Mouse (Mus musculus) CD8-positive naive resting alpha-beta T cell, adult 2 months (primary cell): Measurements from ENCODE around the gene Rgcc.

Experiments
- DNase-seq, 2 experiments: peaks; one replicate each; pipeline ENCODE4 v3.0.0; 2022; ENCODE audit warnings: low read depth in 2 of 2, low spot score in 2 of 2

Gene Rgcc

DNA sequence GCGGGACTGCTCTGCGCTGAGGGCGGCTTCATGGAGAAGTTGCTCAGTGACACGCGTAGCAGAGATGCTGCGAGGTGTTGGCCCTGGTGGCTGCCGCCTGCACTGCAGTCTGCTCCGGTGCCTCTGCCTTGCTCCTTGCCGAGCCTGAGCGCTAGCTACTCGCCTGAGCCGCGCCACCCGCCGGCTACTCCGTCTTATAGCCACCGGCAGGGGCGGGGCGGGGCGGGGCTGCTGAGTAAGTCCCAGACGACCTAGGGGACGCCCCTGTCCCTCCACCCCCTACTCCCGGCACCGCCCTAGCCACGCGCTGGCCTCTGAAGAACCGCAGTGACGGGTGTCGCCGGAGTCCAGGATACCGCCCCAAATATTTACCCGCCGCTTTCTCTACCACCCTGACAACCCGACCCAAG is at the start of gene Rgcc:
Gene Rgcc (minus strand): TSS at position 180 of the 410 bp plus-strand sequence.
- DNase-seq, result peak; percentile 99 to 100

DNA sequence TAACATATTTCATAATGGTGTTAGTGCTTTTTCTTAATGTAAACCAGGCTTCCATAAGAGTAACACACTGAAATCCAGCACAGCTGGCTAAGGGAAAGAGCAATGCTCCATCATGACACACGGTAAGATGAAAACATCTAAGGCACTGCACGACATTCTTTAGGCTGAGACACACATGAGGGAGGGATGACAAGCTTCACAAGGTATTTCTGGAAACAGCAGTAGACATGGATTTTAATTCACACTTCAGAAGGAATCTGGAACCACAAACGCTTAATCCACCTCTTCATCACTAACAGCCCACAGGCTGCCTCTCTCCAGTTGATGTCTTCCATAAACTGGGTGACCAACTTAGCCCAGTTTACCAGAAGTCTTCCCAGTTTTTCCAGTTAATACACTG is 44.9 kb upstream of the Rgcc start:
- DNase-seq, result no peak

DNA sequence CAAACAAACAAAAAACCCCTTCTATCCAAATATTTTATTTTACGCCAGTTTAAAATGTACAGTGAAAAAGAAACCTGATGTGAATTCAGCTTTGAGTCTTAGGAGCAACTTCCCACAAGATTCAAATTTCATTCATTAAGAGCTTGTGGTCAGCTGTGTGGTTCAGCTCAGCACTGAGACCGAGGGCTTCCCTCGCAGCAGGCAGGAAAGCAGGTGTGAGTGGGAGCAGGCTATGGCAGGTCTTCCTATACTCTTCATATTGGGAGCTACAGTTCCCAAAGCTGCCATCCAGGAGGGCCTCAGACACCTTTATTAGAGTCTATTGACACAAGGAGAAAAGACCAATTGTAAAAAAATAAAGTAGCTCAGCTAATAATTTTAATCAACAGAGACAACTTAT is 34.2 kb upstream of the Rgcc start:
- no peak for DNase-seq

DNA sequence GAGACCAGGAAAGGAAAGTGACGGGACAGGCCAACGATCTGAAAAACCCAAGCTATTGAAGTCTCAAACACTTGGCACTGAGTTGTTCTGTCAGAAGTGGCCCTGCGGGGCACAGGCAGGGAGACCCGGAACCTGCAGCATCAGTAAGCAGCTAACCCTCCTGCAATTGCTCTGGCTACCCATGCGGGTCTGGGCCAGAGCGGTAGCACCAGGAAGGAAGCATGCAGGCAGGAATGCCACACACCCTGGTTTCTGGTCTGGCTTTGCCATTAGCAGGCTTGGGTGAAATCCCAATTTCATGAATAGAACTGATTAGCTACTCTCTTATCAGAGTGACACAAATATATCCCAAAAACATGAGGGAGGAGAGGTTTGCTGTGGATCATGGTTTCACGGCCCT is 30.5 kb upstream of the Rgcc start:
- no peak for DNase-seq

DNA sequence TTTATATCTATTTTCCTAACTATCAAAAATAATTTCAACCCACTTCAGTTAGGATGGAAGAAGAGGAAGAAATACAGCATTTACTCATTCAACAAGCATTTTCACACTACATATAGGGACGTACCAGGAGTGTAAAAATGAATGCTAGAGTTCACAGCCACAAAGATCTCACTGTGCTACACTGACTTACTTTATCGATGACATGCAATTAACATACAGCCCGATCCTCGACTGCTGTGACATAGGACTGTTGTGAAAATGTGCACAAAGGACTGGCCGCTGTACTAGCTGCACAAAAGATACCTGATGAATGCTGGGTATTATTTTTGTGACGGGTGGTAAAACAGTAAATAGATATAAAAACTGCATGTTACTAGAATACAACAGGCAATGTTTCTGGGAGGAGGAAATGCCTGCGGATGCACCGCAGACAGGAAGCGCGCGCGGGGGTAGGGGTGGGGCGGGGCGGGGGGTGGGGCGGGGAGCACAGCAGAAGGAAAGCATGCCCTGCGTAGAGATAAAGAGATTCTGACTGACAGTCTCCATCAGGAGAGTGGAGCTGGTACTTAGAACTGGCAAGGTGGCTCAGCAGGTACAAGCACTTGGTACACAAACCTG is 29.6 kb upstream of the Rgcc start:
- no peak for DNase-seq

DNA sequence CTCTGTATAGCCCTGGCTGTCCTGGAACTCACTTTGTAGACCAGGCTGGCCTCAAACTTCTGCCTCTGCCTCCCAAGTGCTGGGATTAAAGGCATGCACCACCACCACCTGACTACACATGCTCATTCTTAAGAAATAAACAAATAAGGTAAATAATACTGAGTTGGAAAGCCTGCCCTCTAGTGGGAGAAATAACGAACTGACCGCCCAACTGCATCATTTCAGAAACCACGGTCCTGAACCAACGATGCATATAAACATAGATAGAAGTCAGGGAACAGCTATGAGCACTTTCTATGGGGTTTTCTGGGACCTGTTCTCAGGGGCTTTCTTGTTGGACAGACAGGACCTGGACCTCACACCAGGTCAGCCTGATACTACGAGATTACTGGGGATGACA is 25.6 kb upstream of the Rgcc start:
- DNase-seq, result peak; percentile 38 to 67

DNA sequence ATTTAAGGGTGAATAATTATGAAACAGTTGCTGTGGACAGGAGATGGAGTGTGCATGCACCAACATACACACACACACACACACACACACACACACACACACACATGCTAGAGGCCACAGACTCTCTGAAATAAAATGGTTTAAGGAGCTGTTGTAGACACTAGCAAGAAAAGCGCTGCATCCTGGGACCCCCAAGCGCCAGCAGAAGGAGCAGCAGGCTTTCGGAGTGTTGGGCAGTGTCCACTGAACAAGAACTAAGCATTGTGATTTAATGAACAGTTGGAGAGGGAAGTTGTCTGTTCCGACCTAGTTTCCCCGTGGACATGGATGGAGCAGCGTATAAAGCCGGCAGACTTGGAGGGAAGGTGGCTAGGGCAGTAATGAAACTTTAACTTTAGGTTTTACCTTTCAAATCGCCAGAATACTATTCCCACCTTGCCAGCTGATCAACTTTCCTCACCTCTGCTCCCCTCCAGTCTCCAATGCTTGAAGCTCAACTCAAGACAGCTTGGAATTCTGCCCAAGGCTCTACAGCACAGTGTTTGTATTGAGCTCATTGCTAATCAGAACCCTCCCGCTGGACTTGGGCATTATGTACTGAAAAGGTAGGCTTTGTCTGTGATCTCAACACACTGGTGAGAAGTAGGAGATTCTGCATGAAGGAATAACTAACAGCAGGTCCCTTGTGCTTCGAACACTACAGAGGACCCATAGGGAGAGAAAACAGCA is 22.8 kb upstream of the Rgcc start:
- no peak for DNase-seq

DNA sequence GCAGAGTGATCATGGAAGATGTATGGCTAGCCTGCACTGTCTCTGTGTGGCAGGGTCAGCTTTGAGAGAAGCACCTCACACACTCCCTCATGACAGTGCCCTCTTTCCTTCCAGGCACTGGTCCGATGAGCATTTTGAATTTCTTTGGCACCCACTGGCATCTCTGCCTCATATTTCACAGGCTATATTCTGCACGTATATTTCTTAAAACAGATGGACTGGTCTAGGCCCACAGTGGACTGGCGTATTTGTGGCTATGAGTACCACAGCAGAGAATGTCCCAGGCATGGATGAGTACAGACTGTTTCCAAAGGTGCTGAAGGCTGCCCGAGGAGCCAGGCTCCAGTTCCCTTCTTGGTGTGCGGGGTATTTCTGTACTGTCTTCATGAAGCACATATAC is 20.4 kb upstream of the Rgcc start:
- no peak for DNase-seq

DNA sequence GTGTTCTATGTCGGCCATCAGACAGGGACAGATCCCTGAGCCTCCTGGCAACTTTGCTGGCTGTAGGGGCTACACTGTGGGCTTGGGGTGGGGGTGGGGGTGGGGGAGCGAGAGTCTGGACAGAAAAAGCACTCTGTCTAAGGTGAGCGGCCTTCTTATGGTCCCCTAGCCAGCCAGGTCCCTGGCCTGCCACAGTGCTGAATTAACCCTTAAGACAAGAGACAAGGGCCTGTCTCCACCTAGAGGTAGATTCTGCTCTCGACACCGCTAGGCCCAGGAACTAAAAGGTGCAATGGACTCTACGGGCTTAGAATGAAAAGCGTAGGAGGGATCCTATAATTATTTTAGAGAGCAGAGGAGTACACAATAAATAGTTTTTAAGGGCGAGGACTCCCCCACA is 19.7 kb upstream of the Rgcc start:
- peak in 1 of 2 experiments; percentile 37 for DNase-seq

DNA sequence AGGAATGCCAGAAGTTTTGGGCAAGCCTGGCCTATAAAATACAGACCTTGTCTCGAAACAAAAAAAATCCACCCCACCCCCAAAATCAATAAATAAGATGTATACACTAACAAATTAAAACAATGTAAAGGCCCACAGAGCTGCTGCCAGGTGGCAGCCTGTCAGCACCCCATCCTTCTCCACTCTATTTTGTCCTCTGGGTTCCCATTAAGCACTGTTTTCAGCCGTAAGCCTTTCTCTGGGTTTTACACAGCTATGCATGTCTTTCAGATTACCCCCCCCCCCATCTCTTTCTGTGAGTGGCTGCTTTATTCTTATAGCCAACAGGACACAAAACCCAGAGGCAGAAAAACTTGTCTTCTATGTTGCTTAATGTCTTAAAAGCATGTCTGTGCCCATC is 16.2 kb upstream of the Rgcc start:
- no peak for DNase-seq

DNA sequence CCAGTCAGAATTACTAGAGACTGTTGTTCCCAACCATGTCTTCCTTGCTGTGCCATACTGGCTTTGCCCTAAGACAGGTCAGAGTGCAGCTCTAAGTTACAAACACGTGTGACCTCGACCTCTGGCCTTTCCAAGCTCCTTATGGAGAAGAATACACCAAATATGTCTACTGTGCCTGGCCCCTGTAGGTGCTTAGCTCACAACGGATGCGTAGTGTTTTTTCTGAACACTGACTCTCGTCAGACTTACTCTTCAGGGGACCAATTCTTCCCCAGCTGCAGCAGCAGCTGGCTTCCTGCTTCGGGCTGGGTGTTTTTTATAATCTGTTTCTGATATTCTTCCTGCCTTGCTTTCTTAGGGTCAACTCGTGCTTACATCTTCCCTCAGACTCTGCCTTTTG is 14.4 kb upstream of the Rgcc start:
- DNase-seq, result no peak

DNA sequence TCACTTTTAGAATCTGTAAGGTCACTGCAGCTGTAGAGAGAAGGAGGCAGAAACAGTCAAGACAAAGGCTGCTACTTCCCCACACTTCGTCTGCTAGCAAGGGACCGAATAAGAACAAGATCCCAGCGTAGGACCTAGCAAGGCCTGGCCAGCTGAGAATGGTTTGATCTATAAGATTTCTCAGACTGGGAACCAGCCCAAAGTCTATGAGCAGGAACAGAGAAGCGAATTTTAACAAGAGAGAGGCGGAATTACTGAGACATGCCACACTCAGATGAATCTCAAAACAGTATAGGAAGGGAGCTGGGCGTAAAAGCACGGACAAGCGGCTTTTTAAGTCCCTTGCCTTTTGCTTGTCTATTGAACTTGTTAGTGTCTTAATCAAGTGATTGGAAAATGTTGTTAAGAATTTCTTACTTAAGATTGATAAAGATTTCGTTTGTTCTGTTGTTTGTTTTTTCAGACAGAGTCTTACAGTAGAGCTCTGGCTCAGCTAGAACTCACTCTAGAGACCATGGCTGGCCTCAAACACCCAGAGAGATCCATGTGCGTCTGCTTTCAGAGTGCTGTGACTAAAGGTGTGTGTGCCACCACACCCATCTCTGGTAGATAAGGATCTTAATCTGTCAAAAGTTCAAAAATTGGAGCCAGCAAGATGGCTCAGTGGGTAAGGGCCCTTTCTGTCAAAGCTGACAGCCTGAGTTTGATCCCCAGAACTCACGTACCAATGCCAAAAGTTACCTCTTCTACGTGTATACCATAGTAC is 13.0 kb upstream of the Rgcc start:
- DNase-seq, result no peak

DNA sequence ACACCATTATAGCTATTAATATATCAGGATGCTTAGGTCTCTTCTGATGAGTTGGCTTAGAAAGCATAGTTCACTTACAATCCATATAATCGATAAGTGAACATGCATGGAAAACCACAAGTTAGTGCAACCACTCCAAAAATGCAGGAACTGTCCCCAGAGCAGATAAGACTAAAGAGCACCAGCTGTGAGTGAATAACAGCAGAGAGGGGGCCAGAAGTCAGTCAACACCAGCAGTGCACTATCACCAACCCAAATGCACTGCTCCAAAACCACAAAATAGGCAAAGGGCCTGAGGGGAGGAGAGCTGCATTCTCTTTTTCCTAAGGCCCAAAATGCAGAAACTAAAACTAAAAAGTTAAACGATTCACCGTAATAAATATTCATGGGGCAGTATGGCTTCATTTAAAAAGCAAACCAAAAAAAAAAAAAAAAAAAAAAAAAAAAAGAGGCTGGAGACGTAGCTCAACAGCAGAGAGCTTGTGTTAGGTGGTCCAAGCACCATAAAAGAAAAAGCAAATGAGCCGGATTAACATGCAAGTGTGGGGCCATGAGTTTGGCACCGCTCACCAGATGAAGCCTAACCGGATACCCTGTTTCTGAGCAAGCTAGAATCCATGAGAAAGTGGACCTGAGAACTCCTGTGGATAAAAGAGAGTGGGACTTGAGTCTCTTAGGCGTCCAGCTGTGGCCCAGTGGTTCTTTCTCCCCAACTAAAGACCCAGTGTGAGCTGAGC is 12.2 kb upstream of the Rgcc start:
- DNase-seq, result no peak

DNA sequence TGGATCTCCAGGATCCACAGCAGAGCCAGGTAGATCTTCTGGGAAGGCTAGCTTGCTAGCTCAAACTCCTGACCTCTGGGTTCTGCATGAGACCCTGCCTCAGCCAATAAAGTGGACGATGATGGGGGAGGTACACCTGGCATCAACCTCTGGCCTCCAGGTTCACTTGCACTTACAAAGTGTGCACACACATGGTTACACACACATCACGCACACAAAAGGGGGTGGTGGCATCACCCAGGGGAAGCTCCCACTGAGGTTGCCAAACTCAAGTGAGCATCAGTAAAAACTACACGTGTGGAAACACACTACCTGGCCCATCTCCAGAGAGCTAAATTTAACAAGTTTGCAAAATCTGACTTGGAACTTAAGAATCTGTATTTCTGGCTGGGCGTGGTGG is 11.3 kb upstream of the Rgcc start:
- DNase-seq, result no peak

DNA sequence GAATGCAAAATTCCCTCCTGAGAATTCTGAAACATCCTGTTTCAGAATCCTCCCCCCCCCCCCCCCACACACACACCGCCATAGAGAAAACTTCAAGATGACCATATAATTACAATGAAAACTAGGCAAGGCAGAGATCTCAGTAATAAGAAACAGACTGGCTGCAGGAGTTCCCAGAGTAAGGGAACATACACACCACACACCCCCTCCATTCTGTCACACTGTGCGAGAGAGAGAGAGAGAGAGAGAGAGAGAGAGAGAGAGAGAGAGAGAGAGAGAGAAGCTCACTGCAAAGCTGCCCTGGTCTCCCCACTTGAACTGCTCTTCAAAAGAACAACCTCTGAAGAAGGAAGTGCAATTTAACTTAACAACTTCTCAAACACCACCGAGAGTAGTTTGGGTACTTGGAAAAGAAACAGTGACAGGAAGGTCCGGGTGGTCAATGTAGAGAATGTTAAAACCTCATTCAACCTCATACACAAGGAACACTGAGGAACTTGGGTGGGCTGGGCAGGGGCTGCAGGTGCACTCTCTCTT is 10.5 kb upstream of the Rgcc start:
- DNase-seq, result no peak

DNA sequence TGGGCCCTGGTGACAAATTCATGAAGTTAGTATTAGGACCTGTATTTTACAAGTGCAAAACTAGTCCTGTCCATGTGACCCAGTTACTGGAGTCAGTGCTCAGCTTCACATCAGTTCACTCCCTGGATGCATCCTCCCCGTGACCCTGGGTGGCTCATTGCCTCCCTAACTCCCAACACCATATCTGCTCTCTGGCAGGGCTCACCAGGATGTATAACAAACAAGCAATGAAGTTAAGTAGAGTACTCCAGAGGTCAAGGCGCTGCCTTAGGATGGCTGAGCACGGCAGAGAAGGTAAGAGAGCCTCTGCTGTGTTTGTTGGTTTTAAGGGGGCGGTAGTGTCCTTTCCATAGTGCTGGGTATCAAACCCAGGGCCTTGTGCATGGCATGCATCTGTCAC is 7.7 kb upstream of the Rgcc start:
- no peak for DNase-seq

DNA sequence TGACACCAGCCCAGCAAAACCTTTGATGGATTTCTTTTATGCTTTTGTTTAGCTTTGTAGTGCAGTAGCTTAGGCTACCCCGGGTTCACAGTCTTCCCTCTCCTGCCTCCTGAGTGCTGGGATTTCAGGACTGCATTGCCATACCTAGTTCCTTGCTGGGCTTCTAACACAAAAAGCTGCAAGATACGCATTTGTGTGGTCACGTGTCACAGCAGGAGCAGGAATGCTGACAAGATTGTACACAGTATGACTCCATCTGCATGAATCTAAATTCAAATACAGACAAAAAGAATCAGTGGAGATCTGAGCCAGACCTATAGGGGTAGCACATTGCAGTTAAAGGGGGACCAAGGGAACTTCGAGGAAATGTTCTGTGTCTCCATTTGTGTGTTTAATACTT is 6.9 kb upstream of the Rgcc start:
- DNase-seq, result no peak

DNA sequence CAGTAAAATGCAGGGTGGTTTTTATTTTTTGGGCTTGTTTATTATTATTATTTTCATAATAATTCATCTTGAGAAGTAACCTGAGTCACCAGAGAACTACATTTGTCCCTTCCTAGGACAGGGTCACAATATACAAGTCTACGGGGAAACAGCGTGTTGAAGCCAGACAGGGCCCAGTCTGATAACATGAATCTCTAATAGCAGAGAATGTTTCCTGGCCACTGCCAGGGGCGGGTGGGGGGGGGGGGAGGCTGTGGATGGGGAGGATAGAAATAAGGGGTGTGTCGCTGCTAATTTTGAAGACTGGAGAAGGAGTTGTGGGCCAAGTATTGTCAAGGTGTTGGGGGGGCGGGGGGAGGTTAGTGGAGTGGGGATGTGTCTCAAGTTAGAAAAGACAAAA is 6.5 kb upstream of the Rgcc start:
- no peak for DNase-seq

DNA sequence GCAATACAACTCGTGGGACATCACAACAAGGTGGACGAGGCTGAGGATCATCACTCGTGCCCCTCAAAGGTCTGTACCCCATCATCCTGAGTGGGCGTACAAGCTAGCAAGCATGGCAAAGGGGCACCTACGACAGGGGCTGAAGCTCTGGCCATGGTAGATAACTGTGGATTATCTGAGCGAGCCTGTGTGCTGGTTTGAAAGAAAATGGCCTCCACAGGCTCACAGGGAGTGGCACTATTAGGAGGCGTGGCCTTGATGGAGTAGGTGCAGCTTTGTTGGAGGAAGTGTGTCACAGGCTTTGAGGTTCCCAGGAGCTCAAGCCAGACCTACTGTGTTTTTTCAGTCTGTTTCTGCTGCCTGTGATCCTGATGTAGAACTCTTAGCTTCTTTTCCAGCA is 5.7 kb upstream of the Rgcc start:
- no peak for DNase-seq

DNA sequence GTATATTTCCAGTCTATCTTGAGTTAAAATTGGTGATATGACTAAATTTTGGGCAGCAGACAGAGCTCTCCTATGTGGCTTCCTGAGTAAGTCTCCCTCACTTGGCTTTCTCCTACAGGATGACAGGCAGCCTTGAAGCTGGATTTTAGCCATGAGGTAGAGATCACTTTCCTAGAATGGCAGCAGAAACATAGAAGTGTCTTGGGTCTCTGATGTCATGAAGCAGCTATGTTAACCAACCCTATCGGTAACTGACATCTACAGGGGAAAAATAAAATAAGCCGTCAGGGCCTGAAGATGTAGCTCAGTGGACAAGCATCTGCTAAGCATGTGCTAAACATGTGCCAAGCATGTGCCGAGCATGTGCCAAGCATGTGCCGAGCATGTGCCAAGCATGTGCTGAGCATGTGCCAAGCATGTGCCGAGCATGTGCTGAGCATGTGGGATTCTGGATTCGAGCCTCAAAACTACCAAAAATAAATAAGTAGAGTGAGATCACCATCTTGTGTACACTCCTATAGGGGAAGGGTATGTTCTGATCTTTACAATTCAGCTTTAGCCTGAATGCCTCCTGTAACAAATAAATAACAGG is 3.5 kb upstream of the Rgcc start:
- DNase-seq, result no peak

DNA sequence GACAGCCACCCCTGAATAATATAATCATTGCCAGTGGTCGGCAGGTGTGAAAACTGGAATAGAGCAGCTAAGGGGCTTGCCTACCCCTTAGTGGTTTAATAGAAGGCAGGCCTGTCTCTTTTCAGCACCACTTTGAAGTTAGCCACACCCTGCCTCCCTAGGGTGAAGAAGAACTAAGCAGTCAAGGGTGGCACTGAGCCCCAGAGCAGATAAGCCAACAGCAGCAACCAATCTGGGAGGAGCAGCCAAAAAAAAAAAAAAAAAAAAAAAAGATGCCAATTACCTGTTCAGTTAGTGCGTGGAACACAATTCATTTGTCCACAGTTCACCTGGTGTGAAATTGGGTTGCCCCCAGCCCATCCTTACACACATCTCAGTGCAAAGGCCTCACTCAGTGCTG is 1.7 kb upstream of the Rgcc start:
- no peak for DNase-seq
